Mouse (Mus musculus): ENCODE measurements around the gene Mblac1.

DNA sequence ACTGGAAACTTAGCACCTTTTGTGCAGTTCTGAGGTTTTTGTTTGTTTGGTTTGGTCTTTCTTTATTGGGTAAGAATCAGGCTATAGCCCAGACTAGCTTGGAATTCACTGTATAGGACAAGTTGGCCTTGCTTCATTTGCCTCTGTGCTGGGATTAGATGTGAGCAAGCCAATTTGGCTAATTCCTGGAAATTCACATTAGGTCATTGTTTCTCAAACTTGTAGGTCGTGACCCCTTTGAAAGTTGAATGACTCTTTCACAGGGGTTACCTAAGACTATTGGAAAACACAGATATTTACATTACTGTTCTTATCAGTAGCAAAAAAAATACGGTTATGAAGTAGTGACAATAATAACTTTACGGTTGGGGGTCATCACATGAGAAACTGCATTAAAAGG is 39.7 kb upstream of the Mblac1 start:
- no peak for TF ChIP-seq ZC3H11A (IDR thresholded peaks at IDR 0.05; ENCODE audit: borderline replicate concordance, low read depth, low read length)
- TF ChIP-seq MAFK (IDR thresholded peaks at IDR 0.05; ENCODE audit: insufficient read depth, low read depth, low read length), result no peak

Data from ES-E14 (cell line).